Mouse (Mus musculus) E14TG2a.4 (cell line): ENCODE results near the gene Dgkk.
"Not testable (repeated sequence)": the region's sequence is repeated elsewhere in the genome, so short reads cannot be mapped to it uniquely, and the experiment has no call there.

Experiments used
- H3K27me3 ChIP-seq: 2 replicates; pipeline ENCODE4 v1.6.1; 2014; ENCODE audit warnings: low read length, control low read depth; ENCODE audit not compliant: insufficient read depth
- H3K36me3 ChIP-seq: 2 replicates; pipeline ENCODE4 v1.6.1; 2014; ENCODE audit warnings: low read length, control low read depth; ENCODE audit not compliant: insufficient read depth
- H3K4me1 ChIP-seq: replicated peaks from 2 replicates; pipeline ENCODE4 v1.6.1; 2014; ENCODE audit warnings: low read depth, low read length, control low read depth
- H3K4me3 ChIP-seq: replicated peaks from 2 replicates; pipeline ENCODE4 v1.5.1; 2014; ENCODE audit warnings: mild to moderate bottlenecking, low read length
- H3K9me3 ChIP-seq: 2 replicates; pipeline ENCODE4 v1.6.1; 2014; ENCODE audit warnings: low read length, control low read depth
- CTCF ChIP-seq: conservative IDR thresholded peaks from 2 replicates; pipeline ENCODE4 v1.5.1; 2014; ENCODE audit warnings: low read length
- NANOG ChIP-seq: IDR thresholded peaks from 2 replicates; pipeline ENCODE4 v1.6.1; 2014; ENCODE audit warnings: borderline replicate concordance, low read length, mixed read lengths
- POU5F1 ChIP-seq: IDR thresholded peaks from 2 replicates; pipeline ENCODE4 v1.6.1; 2014; ENCODE audit warnings: low read length, borderline replicate concordance

Dgkk gene

DNA sequence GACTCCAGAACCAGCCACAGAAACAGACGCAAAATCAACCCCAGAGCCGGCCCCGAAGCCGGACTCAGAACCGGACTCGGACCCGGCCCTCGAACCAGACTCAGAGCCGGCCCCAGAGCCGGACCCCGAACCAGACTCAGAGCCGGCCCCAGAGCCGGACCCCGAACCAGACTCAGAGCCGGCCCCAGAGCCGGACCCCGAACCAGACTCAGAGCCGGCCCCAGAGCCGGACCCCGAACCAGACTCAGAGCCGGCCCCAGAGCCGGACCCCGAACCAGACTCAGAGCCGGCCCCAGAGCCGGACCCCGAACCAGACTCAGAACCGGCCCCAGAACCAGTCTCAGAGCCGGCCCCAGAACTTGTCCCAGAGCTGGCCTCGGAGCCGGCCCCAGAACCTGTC, at the start of gene Dgkk:
Gene Dgkk, plus strand, starts transcription at position 301 of the 400 bp plus-strand sequence.
- H3K36me3 ChIP-seq, H3K9me3 ChIP-seq, H3K4me1 ChIP-seq: not testable (repeated sequence)
- peaks cover 39% of the 10 kb centered on the region for H3K27me3 ChIP-seq
- peak within 1 kb of the TSS; percentile 61 for H3K4me3 ChIP-seq

GRCm38 (mm10) chrX:6733998-6734397, 45.1 kb upstream of the Dgkk start:
- H3K27me3 ChIP-seq, result no peaks in the 10 kb centered on the region
- H3K4me3 ChIP-seq, result no peak overlapping the region
- no peaks in the 10 kb centered on the region for H3K9me3 ChIP-seq
- H3K4me1 ChIP-seq, result no peaks in the 10 kb centered on the region
- no peaks in the 10 kb centered on the region for H3K36me3 ChIP-seq
- no peak for TF ChIP-seq CTCF
- no peak for TF ChIP-seq NANOG
- no peak for TF ChIP-seq POU5F1

GRCm38 (mm10) chrX:6750714-6751113, 28.4 kb upstream of the Dgkk start:
- no peaks in the 10 kb centered on the region for H3K27me3 ChIP-seq
- H3K36me3 ChIP-seq, result no peaks in the 10 kb centered on the region
- TF ChIP-seq POU5F1 (no peak), NANOG (no peak), CTCF (no peak)
- H3K4me1 ChIP-seq, result peaks cover 19% of the 10 kb centered on the region; the same call in 1 of the 2 replicates
- H3K4me3 ChIP-seq, result no peak overlapping the region
- no peaks in the 10 kb centered on the region for H3K9me3 ChIP-seq

- no peak for TF ChIP-seq CTCF
- H3K27me3 ChIP-seq, result no peaks in the 10 kb centered on the region
- H3K9me3 ChIP-seq, result no peaks in the 10 kb centered on the region
- H3K36me3 ChIP-seq, result no peaks in the 10 kb centered on the region
- peaks cover 19% of the 10 kb centered on the region; the same call in 1 of the 2 replicates for H3K4me1 ChIP-seq
- H3K4me3 ChIP-seq, result no peak overlapping the region
Measured at GRCm38 (mm10) chrX:6751549-6752047, 27.5 kb upstream of the Dgkk start.

DNA sequence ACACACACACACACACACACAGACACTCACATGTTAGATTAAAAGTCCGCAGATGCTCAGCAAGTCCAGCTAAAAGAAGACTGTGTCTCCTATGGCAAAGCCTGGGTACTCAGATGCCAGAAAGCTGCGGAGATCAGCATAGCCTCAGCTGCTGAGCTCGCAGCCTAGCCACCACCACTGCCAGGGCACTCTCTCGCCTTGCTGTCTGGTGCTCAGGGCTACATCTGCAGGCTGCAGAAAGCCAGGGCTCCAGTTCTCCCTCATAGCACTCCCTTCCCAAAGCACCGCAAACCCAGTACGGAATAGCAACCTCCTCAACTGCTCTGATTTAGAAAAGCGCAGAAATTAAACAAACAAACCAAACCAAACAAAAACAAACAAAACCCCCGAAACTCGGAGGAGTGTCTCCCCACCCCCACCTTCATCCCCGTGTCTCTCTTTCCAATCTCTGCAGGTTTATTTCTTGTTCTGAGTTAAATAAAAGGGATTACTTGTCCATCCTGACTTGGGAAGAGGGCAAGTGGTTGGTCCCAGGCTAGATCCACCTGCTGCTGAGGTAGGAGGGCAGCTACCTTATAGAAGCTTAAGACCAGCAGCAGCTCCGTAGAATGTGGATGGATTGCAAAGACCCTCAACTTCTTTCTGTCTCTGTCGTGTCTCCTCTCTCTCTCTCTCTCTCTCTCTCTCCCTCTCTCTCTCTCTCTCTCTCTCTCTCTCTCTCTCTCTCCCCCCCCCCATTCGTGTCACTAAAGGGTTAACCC, 1.4 kb upstream of the Dgkk start:
- Histone ChIP-seq H3K36me3 (no peaks in the 10 kb centered on the region), H3K4me1 (0 out of 2 replicates have a peak, but pooled peaks cover 3% of the 10 kb centered on the region), H3K9me3 (no peaks in the 10 kb centered on the region), H3K27me3 (peaks cover 39% of the 10 kb centered on the region), H3K4me3 (peak overlapping the region; percentile 61; the same call in 1 of the 2 replicates)
- TF ChIP-seq NANOG, result no peak
- TF ChIP-seq CTCF, result no peak

- TF ChIP-seq POU5F1 (no peak), NANOG (no peak)
- Histone ChIP-seq H3K27me3 (peaks cover 39% of the 10 kb centered on the region), H3K4me3 (peak overlapping the region; percentile 61), H3K4me1 (0 out of 2 replicates have a peak, but pooled peaks cover 3% of the 10 kb centered on the region), H3K9me3 (no peaks in the 10 kb centered on the region), H3K36me3 (no peaks in the 10 kb centered on the region)
Measured at GRCm38 (mm10) chrX:6778250-6778637, 862 bp upstream of the Dgkk start.

DNA sequence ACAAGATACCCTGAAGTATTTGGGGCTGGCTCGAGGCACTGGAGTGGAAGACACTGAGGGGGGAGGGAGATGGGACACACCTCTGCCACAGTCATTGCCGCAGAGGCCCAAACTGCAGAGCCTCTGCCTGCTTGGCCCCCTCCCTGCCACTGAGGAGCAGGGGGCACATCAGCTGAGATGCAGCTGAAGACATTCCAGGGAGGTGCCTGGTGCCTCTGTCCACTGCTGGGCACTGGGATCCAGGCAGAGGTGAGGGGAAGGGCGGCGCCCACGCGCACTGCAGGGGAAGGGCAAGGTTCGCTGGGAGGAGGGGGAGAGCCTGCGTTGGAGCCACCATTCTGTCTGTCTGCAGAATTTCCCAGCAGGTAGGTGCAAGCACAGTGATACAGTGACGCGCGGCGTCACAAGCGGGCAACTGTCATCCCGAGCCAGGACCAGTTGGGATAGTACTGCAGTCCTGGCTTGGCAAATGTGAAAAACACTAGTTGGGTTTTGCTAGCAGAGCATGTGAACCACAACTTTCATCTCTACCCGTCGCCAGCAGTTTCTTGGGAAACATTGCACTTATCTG, 948 bp downstream of the Dgkk start:
- H3K4me1 ChIP-seq, result 0 out of 2 replicates have a peak, but pooled peaks cover 3% of the 10 kb centered on the region
- TF ChIP-seq NANOG, result no peak
- TF ChIP-seq CTCF, result no peak
- H3K9me3 ChIP-seq, result no peaks in the 10 kb centered on the region
- H3K36me3 ChIP-seq, result no peaks in the 10 kb centered on the region
- peaks cover 39% of the 10 kb centered on the region for H3K27me3 ChIP-seq
- peak overlapping the region; percentile 45; the same call in 1 of the 2 replicates for H3K4me3 ChIP-seq

DNA sequence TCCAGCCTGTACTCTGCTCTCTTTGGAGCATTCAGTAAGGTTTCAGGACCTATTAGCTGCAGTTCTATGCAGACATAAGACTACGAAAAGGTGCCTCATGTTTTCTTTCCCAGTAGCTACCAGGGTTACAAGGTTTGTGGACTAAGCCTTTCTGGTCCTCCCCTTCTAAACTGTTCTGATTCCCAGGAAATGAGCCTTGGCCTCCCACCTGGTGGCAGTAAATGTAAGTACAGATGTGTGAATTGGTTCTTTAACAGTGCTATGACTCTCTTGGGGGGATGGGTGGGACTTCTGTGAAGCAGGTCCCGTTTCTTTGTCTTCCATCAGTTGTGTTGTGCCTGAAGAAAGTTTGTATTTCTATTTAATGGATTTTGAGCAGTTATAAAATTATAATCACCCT, 53.4 kb downstream of the Dgkk start:
- no peaks in the 10 kb centered on the region for H3K36me3 ChIP-seq
- no peaks in the 10 kb centered on the region for H3K9me3 ChIP-seq
- H3K4me3 ChIP-seq, result no peak overlapping the region
- TF ChIP-seq NANOG (no peak), CTCF (0 out of 2 replicates have a peak, but pooled peaks have one; percentile 5)
- no peaks in the 10 kb centered on the region for H3K27me3 ChIP-seq
- H3K4me1 ChIP-seq, result no peaks in the 10 kb centered on the region

GRCm38 (mm10) chrX:6853466-6853865, 74.4 kb downstream of the Dgkk start:
- Histone ChIP-seq H3K9me3 (no peaks in the 10 kb centered on the region), H3K36me3 (no peaks in the 10 kb centered on the region), H3K4me3 (no peak overlapping the region), H3K4me1 (no peaks in the 10 kb centered on the region), H3K27me3 (no peaks in the 10 kb centered on the region)
- TF ChIP-seq CTCF, result no peak
- TF ChIP-seq POU5F1, result no peak
- no peak for TF ChIP-seq NANOG
